Mouse (Mus musculus) neural tube, postnatal 0 days (tissue): ENCODE results near the gene Numbl. TPM values are rescaled to one million over a fixed set of nuclear protein-coding genes. Genes with fewer than 3 reads are reported as not detected.

ENCODE experiments used
- polyA plus RNA-seq: library from polyadenylated mRNA; unstranded; fragments of >200 nt; fragmentation: Nextera tagmentation; extraction: Ambion mirVana; gene quantifications from 2 replicates; pipeline ENCODE4 v1.2.1, GENCODE M21; 2015

The Numbl gene
- 57.0 and 57.6 TPM in 2 replicates for polyA plus RNA-seq

GRCm38 (mm10) chr7:27258205-27258899, at the start of gene Numbl:
Gene Numbl, plus strand, starts transcription at chr7:27258433.

GRCm38 (mm10) chr7:27228281-27228821, 29.9 kb upstream of the Numbl start, which contains the start of gene Itpkc:
Gene Itpkc, minus strand, starts transcription at chr7:27228661.

GRCm38 (mm10) chr7:27232781-27233281, 25.4 kb upstream of the Numbl start, which contains the start of gene Coq8b:
Gene Coq8b, plus strand, starts transcription at chr7:27233023.

Other genes with a start within 250 kb of the Numbl start
- gene Cyp2a12, start 229.4 kb upstream of the Numbl start, polyA plus RNA-seq, result not detected in 2 replicates
- not detected in 2 replicates for gene Cyp2f2, start 138.5 kb upstream of the Numbl start, polyA plus RNA-seq
- 0.19 and 0.41 TPM in 2 replicates for gene Cyp2t4, start 104.7 kb upstream of the Numbl start, polyA plus RNA-seq
- 83.1 and 87.9 TPM in 2 replicates for gene Egln2, start 91.6 kb upstream of the Numbl start, polyA plus RNA-seq
- gene Rab4b, start 79.5 kb upstream of the Numbl start, polyA plus RNA-seq, result 130 and 136 TPM in 2 replicates
- not detected in 2 replicates for gene Gm21983, start 77.3 kb upstream of the Numbl start, polyA plus RNA-seq
- gene Mia, start 77.3 kb upstream of the Numbl start, polyA plus RNA-seq, result 59.5 and 67.0 TPM in 2 replicates
- 2.1 and 2.3 TPM in 2 replicates for gene BC024978, start 62.7 kb upstream of the Numbl start, polyA plus RNA-seq
- 131 and 145 TPM in 2 replicates for gene Snrpa, start 62.2 kb upstream of the Numbl start, polyA plus RNA-seq
- 5.0 and 5.6 TPM in 2 replicates for gene Itpkc, start 29.8 kb upstream of the Numbl start, polyA plus RNA-seq
- 16.1 and 16.7 TPM in 2 replicates for gene Coq8b, start 25.4 kb upstream of the Numbl start, polyA plus RNA-seq
- 11.5 and 15.6 TPM in 2 replicates for gene Ltbp4, start 79.3 kb downstream of the Numbl start, polyA plus RNA-seq
- gene Shkbp1, start 97.6 kb downstream of the Numbl start, polyA plus RNA-seq, result 16.3 and 17.5 TPM in 2 replicates
- gene Gm20479, start 99.0 kb downstream of the Numbl start, polyA plus RNA-seq, result not detected in 2 replicates
- gene Sptbn4, start 189.3 kb downstream of the Numbl start, polyA plus RNA-seq, result 4.6 and 4.8 TPM in 2 replicates
- gene Blvrb, start 189.5 kb downstream of the Numbl start, polyA plus RNA-seq, result 25.8 TPM in 2 replicates
- gene Sertad3, start 215.3 kb downstream of the Numbl start, polyA plus RNA-seq, result 7.0 and 7.1 TPM in 2 replicates
- 13.0 and 13.5 TPM in 2 replicates for gene Sertad1, start 228.5 kb downstream of the Numbl start, polyA plus RNA-seq
- gene Prx, start 240.9 kb downstream of the Numbl start, polyA plus RNA-seq, result 11.1 and 14.5 TPM in 2 replicates